Mouse (Mus musculus) forebrain, embryonic 15.5 days (tissue): ENCODE results near the gene Lzts2. TPM values are rescaled to one million over a fixed set of nuclear protein-coding genes. Genes with fewer than 3 reads are reported as not detected.
"Not testable (repeated sequence)": the region's sequence is repeated elsewhere in the genome, so short reads cannot be mapped to it uniquely, and the experiment has no call there.

Experiments
- ATAC-seq: fragments of 200-750 bp; cut with Nextera tagmentation; replicated peaks from 2 replicates; pipeline ENCODE4 v1.8.0; 2017; ENCODE audit warnings: mild to moderate bottlenecking, moderate TSS enrichment, moderate library complexity
- H3K27ac ChIP-seq: fragments of 300-500 bp; sonication (generic); replicated peaks from 2 replicates; pipeline ENCODE4 v1.5.1; 2015; ENCODE audit warnings: mild to moderate bottlenecking, inconsistent platforms
- H3K27me3 ChIP-seq: fragments of 300-500 bp; sonication (generic); 2 replicates; pipeline ENCODE4 v1.6.1; 2015; ENCODE audit warnings: inconsistent platforms
- H3K36me3 ChIP-seq: fragments of 300-500 bp; sonication (generic); 2 replicates; pipeline ENCODE4 v1.6.1; 2015; ENCODE audit warnings: mild to moderate bottlenecking, inconsistent platforms
- H3K4me1 ChIP-seq: fragments of 300-500 bp; sonication (generic); 2 replicates; pipeline ENCODE4 v1.6.1; 2015; ENCODE audit warnings: inconsistent platforms
- H3K4me2 ChIP-seq: fragments of 300-500 bp; sonication (generic); replicated peaks from 2 replicates; pipeline ENCODE4 v1.6.1; 2015; ENCODE audit warnings: mild to moderate bottlenecking, inconsistent platforms
- H3K4me3 ChIP-seq: fragments of 300-500 bp; sonication (generic); 2 replicates; pipeline ENCODE4 v1.5.1; 2015; ENCODE audit warnings: mild to moderate bottlenecking, inconsistent platforms
- H3K9ac ChIP-seq: fragments of 300-500 bp; sonication (generic); replicated peaks from 2 replicates; pipeline ENCODE4 v1.6.1; 2015; ENCODE audit warnings: mild to moderate bottlenecking, inconsistent platforms
- H3K9me3 ChIP-seq: fragments of 300-500 bp; sonication (generic); 2 replicates; pipeline ENCODE4 v1.6.1; 2016; ENCODE audit warnings: inconsistent platforms
- WGBS: fragments of 180-500 bp; shearing (Covaris S2); methylation state at CpG from one replicate; pipeline ENCODE4 v1.1.7; 2015; ENCODE audit warnings: mixed read lengths; 5-methylcytosine and 5-hydroxymethylcytosine counted together
- polyA plus RNA-seq: library from polyadenylated mRNA; unstranded; fragments of >200 nt; fragmentation: Nextera tagmentation; extraction: Ambion mirVana; gene quantifications from 2 replicates; pipeline ENCODE4 v1.2.1, GENCODE M21; 2015

Gene Lzts2
- polyA plus RNA-seq, 1 experiment from 2014 or later = 25.7 TPM

DNA sequence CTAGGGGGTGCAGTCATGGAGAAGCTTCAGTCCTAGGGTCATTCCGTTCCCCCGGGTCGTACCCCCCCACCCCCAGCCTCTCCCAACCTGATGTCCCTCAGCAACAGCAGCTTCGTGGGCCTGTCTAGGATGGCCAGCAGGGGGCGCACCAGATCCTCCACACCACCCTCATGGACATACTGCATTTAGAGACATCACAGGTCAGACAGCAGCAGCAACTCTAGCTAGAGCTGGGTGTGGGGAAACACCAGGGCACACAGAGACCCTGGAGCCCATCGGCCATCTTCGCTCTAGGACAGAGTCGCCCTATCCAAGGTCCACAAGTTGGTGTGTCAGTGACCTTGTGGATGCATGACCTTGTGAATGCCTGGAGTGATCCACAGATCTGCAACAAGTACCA, 15.9 kb downstream of the Lzts2 start:
- H3K36me3 ChIP-seq = peaks cover 23% of the 10 kb centered on the region
- no peaks in the 10 kb centered on the region for H3K27me3 ChIP-seq
- H3K27ac ChIP-seq = no peak overlapping the region
- H3K9ac ChIP-seq = no peak overlapping the region
- no peak; the same call in 1 of the 2 replicates for ATAC-seq
- H3K4me1 ChIP-seq = peaks cover 9% of the 10 kb centered on the region
- H3K4me3 ChIP-seq = no peak overlapping the region
- WGBS = 35% methylated on average over 8 of the region's 8 CpGs
- no peaks in the 10 kb centered on the region for H3K9me3 ChIP-seq
- no peak overlapping the region for H3K4me2 ChIP-seq

- peak; percentile 49; the same call in 1 of the 2 replicates for ATAC-seq
- no peak overlapping the region for H3K27ac ChIP-seq
- peaks cover 14% of the 10 kb centered on the region for H3K36me3 ChIP-seq
- peaks cover 9% of the 10 kb centered on the region for H3K4me1 ChIP-seq
- H3K9ac ChIP-seq = no peak overlapping the region; the same call in 1 of the 2 replicates
- peak overlapping the region; percentile 39 for H3K4me2 ChIP-seq
- no peaks in the 10 kb centered on the region for H3K9me3 ChIP-seq
- peak overlapping the region; percentile 21; the same call in 1 of the 2 replicates for H3K4me3 ChIP-seq
- WGBS = 38% methylated on average over 20 of the region's 20 CpGs
- H3K27me3 ChIP-seq = no peaks in the 10 kb centered on the region
Measured at GRCm38 (mm10) chr19:45030746-45031693, 16.8 kb downstream of the Lzts2 start.

DNA sequence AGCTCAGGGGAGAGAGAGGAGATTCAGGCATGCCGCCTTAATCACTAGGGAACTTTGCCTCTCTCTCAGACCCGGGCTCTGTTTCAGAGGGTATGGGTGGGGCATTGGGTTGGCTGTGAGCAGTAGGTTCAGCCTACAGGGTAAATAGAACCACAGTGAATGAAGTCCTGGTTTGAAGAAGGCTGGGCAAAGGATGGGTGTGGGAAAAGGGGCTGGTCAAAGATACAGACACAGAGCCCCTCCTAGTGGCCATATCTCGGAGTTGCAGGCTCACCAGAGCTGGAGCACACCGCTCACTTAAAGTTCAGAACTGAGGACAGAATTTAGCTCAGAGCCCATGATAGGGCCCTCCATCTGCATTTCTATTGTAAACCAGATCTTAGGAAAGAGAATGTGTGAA, 17.6 kb downstream of the Lzts2 start:
- H3K4me1 ChIP-seq = peaks cover 9% of the 10 kb centered on the region
- H3K4me2 ChIP-seq = no peak overlapping the region
- H3K27me3 ChIP-seq = no peaks in the 10 kb centered on the region
- no peak overlapping the region for H3K4me3 ChIP-seq
- ATAC-seq = peak; percentile 38; the same call in 1 of the 2 replicates
- H3K27ac ChIP-seq = no peak overlapping the region
- H3K9ac ChIP-seq = no peak overlapping the region
- peaks cover 6% of the 10 kb centered on the region; the same call in 1 of the 2 replicates for H3K36me3 ChIP-seq
- no peaks in the 10 kb centered on the region for H3K9me3 ChIP-seq
- 13% methylated on average over 4 of the region's 4 CpGs for WGBS

DNA sequence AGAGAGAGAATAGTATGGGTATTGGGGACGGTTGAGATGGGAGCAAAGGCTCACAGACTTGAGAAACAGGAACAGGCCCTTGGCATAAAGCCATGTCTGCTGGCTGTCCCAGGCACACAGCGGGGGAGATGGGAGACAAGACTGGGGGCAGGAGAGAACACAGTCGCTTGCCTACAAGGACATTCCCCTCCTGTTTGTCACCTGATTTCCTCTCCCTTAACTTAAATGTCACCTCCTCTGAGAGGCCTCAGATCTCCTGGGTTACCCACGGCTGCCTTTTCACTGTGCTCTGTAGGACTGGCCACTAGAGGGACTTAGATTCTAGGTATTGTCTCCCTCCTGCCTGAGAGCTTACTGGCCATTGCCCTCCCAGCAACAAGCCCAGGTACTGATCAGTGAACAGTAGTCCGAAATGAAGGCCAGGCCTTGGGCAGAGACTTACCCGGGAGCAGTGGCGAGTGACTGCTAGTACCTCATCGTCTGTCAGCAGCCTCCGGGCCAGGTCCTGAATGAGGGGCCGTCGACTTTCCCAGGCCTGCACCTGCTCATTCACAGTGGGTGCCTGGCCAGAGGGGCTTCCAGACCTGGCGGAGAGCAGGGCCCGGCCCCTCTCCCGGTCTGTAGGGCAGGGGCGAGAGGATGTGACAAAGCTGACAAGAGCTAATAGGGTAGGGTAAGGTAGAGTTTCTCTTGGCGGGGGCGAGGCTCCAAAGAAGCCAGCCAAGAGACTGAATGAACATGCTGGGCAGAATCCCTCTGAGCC, 18.5 kb downstream of the Lzts2 start:
- no peak overlapping the region for H3K4me3 ChIP-seq
- WGBS = 51% methylated on average over 17 of the region's 17 CpGs
- ATAC-seq = no peak
- H3K9ac ChIP-seq = no peak overlapping the region
- 0 out of 2 replicates have a peak, but pooled peaks cover under 1% of the 10 kb centered on the region for H3K36me3 ChIP-seq
- H3K27ac ChIP-seq = no peak overlapping the region
- H3K27me3 ChIP-seq = no peaks in the 10 kb centered on the region
- H3K9me3 ChIP-seq = no peaks in the 10 kb centered on the region
- no peak overlapping the region for H3K4me2 ChIP-seq
- H3K4me1 ChIP-seq = peaks cover 9% of the 10 kb centered on the region

- no peaks in the 10 kb centered on the region; the same call in 1 of the 2 replicates for H3K4me1 ChIP-seq
- H3K9me3 ChIP-seq = no peaks in the 10 kb centered on the region
- no peak overlapping the region for H3K27ac ChIP-seq
- ATAC-seq = no peak
- no peaks in the 10 kb centered on the region for H3K36me3 ChIP-seq
- H3K9ac ChIP-seq = no peak overlapping the region
- H3K4me3 ChIP-seq = no peak overlapping the region
- no peaks in the 10 kb centered on the region; the same call in 1 of the 2 replicates for H3K27me3 ChIP-seq
- WGBS = 33% methylated on average over 16 of the region's 16 CpGs
- no peak overlapping the region for H3K4me2 ChIP-seq
Measured at GRCm38 (mm10) chr19:45036867-45037266, 22.7 kb downstream of the Lzts2 start.

GRCm38 (mm10) chr19:45038198-45038597, 24.0 kb downstream of the Lzts2 start:
- H3K9me3 ChIP-seq = not testable (repeated sequence)
- WGBS = 93% methylated on average over 7 of the region's 7 CpGs

GRCm38 (mm10) chr19:45040214-45040613, 26.0 kb downstream of the Lzts2 start:
- Histone ChIP-seq H3K4me1 (no peaks in the 10 kb centered on the region), H3K9me3 (no peaks in the 10 kb centered on the region), H3K4me3 (no peak overlapping the region), H3K27me3 (peaks cover under 1% of the 10 kb centered on the region), H3K9ac (no peak overlapping the region), H3K27ac (no peak overlapping the region), H3K4me2 (no peak overlapping the region), H3K36me3 (no peaks in the 10 kb centered on the region)
- 61% methylated on average over 13 of the region's 13 CpGs for WGBS
- ATAC-seq = no peak

More at GRCm38 (mm10) chr19:45038198-45038597, 24.0 kb downstream of the Lzts2 start:
- H3K36me3 ChIP-seq, H3K4me2 ChIP-seq, H3K4me1 ChIP-seq, H3K9ac ChIP-seq, H3K27me3 ChIP-seq, H3K4me3 ChIP-seq, ATAC-seq, H3K27ac ChIP-seq: not testable (repeated sequence)

DNA sequence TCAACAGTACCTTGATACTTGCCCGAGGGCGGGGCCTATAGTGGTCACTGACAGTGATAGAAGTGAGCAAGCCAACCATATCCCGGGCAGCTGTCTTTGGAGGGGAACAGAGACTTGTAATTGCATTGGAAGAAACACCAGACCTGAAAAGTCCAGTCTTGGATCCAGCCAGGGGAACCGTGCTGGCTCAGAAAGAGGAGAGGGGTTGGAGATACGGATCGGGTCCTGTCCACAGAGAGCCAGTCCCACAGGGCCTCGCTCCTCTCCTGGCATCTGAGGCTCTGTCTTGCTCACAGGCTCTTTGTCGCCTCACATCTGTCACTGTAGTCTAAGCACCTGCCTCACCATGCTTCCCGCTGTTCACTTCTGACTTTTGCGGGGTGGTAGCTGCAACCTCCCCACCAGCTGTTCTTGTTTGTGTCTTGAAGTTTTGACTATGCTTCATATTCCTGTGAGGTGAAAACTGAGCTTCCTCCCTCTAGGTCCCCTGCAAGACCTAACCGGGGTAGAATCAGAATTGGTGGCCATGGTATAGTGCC, 30.2 kb downstream of the Lzts2 start:
- H3K36me3 ChIP-seq = no peaks in the 10 kb centered on the region
- H3K4me3 ChIP-seq = no peak overlapping the region
- peaks cover 26% of the 10 kb centered on the region for H3K4me1 ChIP-seq
- no peak overlapping the region for H3K27ac ChIP-seq
- WGBS = 70% methylated on average over 11 of the region's 11 CpGs
- H3K9ac ChIP-seq = no peak overlapping the region
- peaks cover 8% of the 10 kb centered on the region for H3K27me3 ChIP-seq
- no peak overlapping the region for H3K4me2 ChIP-seq
- ATAC-seq = no peak
- no peaks in the 10 kb centered on the region for H3K9me3 ChIP-seq

- Histone ChIP-seq H3K9me3 (no peaks in the 10 kb centered on the region), H3K27ac (no peak overlapping the region), H3K36me3 (peaks cover 5% of the 10 kb centered on the region; the same call in 1 of the 2 replicates), H3K4me3 (no peak overlapping the region), H3K27me3 (peaks cover 8% of the 10 kb centered on the region), H3K4me2 (no peak overlapping the region), H3K9ac (no peak overlapping the region), H3K4me1 (peaks cover 34% of the 10 kb centered on the region)
- ATAC-seq = no peak
- 56% methylated on average over 15 of the region's 15 CpGs for WGBS
Measured at GRCm38 (mm10) chr19:45045236-45045635, 31.0 kb downstream of the Lzts2 start.

GRCm38 (mm10) chr19:45045651-45046050, 31.4 kb downstream of the Lzts2 start, which contains the start of gene Pdzd7:
Gene Pdzd7, minus strand, starts transcription at chr19:45045717.
- no peak for ATAC-seq
- Histone ChIP-seq H3K9ac (peak within 1 kb of the TSS; percentile 67), H3K36me3 (peaks cover 5% of the 10 kb centered on the region), H3K4me3 (peak within 1 kb of the TSS; percentile 59), H3K4me2 (peak within 1 kb of the TSS; percentile 64), H3K4me1 (peaks cover 37% of the 10 kb centered on the region), H3K27me3 (peaks cover 8% of the 10 kb centered on the region), H3K9me3 (no peaks in the 10 kb centered on the region), H3K27ac (peak within 1 kb of the TSS; percentile 97; the same call in 1 of the 2 replicates)
- 79% methylated on average over 5 of the region's 5 CpGs for WGBS

- Histone ChIP-seq H3K4me2 (peak overlapping the region; percentile 64), H3K9ac (peak overlapping the region; percentile 67), H3K27me3 (peaks cover 8% of the 10 kb centered on the region; the same call in 1 of the 2 replicates), H3K4me3 (peak overlapping the region; percentile 59), H3K27ac (peak overlapping the region; percentile 97), H3K36me3 (peaks cover 11% of the 10 kb centered on the region), H3K4me1 (peaks cover 42% of the 10 kb centered on the region), H3K9me3 (no peaks in the 10 kb centered on the region)
- ATAC-seq = peak; percentile 69
- WGBS = 1% methylated on average over 34 of the region's 34 CpGs
Measured at GRCm38 (mm10) chr19:45046523-45047321, 32.5 kb downstream of the Lzts2 start.
